Mouse (Mus musculus) brown adipose tissue, adult 24 weeks (tissue): Measurements from ENCODE around the gene Ddc. TPM values are rescaled to one million over a fixed set of nuclear protein-coding genes. Genes with fewer than 3 reads are reported as not detected.

Source experiments
- H3K27ac ChIP-seq: fragments of 200-500 bp; replicated peaks from 2 replicates; pipeline ENCODE4 v1.5.1; 2012; ENCODE audit warnings: low read depth, mild to moderate bottlenecking, low read length
- H3K4me1 ChIP-seq: fragments of 200-500 bp; 2 replicates; pipeline ENCODE4 v1.6.1; 2012; ENCODE audit warnings: low read length, mixed read lengths; ENCODE audit not compliant: control insufficient read depth, insufficient read depth, insufficient read length
- H3K4me3 ChIP-seq: fragments of 200-500 bp; 2 replicates; pipeline ENCODE4 v1.5.1; 2012; ENCODE audit warnings: low read depth, mild to moderate bottlenecking, low read length, moderate library complexity; ENCODE audit not compliant: insufficient read depth
- polyA plus RNA-seq: library from polyadenylated mRNA; stranded (reverse); fragments of >200 nt; gene quantifications from 2 replicates; pipeline ENCODE4 v1.2.4, GENCODE M21; 2012; ENCODE audit not compliant: missing spikeins, insufficient read depth, insufficient read length

Ddc gene
- polyA plus RNA-seq, 1 experiment: not detected

- no peak overlapping the region for H3K4me3 ChIP-seq
- H3K4me1 ChIP-seq: no peaks in the 10 kb centered on the region
- H3K27ac ChIP-seq: no peak overlapping the region
These were observed 32.6 kb upstream of the Ddc start for GRCm38 (mm10) chr11:11930527-11930926.

GRCm38 (mm10) chr11:11929059-11929458, 31.1 kb upstream of the Ddc start:
- Histone ChIP-seq H3K4me1 (no peaks in the 10 kb centered on the region), H3K27ac (no peak overlapping the region), H3K4me3 (no peak overlapping the region)

GRCm38 (mm10) chr11:11928586-11928985, 30.6 kb upstream of the Ddc start:
- H3K27ac ChIP-seq: no peak overlapping the region

GRCm38 (mm10) chr11:11923900-11924299, 26.0 kb upstream of the Ddc start:
- H3K27ac ChIP-seq: no peak overlapping the region
- no peak overlapping the region for H3K4me3 ChIP-seq
- no peaks in the 10 kb centered on the region for H3K4me1 ChIP-seq

More at GRCm38 (mm10) chr11:11928586-11928985, 30.6 kb upstream of the Ddc start:
- Histone ChIP-seq H3K4me3 (no peak overlapping the region), H3K4me1 (no peaks in the 10 kb centered on the region)

- H3K27ac ChIP-seq: no peak overlapping the region
- no peaks in the 10 kb centered on the region for H3K4me1 ChIP-seq
- no peak overlapping the region for H3K4me3 ChIP-seq
These were observed 25.4 kb upstream of the Ddc start for GRCm38 (mm10) chr11:11923345-11923744.

GRCm38 (mm10) chr11:11922106-11922505, 24.2 kb upstream of the Ddc start:
- H3K27ac ChIP-seq: no peak overlapping the region
- no peak overlapping the region for H3K4me3 ChIP-seq
- H3K4me1 ChIP-seq: no peaks in the 10 kb centered on the region

GRCm38 (mm10) chr11:11907703-11908413, 9.9 kb upstream of the Ddc start:
- no peaks in the 10 kb centered on the region for H3K4me1 ChIP-seq
- no peak overlapping the region for H3K4me3 ChIP-seq
- no peak overlapping the region for H3K27ac ChIP-seq

GRCm38 (mm10) chr11:11905518-11905917, 7.6 kb upstream of the Ddc start:
- H3K4me3 ChIP-seq: no peak overlapping the region
- H3K27ac ChIP-seq: no peak overlapping the region
- H3K4me1 ChIP-seq: no peaks in the 10 kb centered on the region

GRCm38 (mm10) chr11:11904995-11905394, 7.1 kb upstream of the Ddc start:
- Histone ChIP-seq H3K27ac (no peak overlapping the region), H3K4me1 (no peaks in the 10 kb centered on the region)

GRCm38 (mm10) chr11:11901509-11901908, 3.6 kb upstream of the Ddc start:
- Histone ChIP-seq H3K27ac (no peak overlapping the region), H3K4me3 (no peak overlapping the region)

More at GRCm38 (mm10) chr11:11904995-11905394, 7.1 kb upstream of the Ddc start:
- H3K4me3 ChIP-seq: no peak overlapping the region

GRCm38 (mm10) chr11:11898496-11898895, 552 bp upstream of the Ddc start:
- Histone ChIP-seq H3K4me1 (no peaks in the 10 kb centered on the region), H3K27ac (no peak overlapping the region), H3K4me3 (no peak overlapping the region)

More at GRCm38 (mm10) chr11:11901509-11901908, 3.6 kb upstream of the Ddc start:
- H3K4me1 ChIP-seq: no peaks in the 10 kb centered on the region

- Histone ChIP-seq H3K4me1 (no peaks in the 10 kb centered on the region), H3K27ac (no peak overlapping the region), H3K4me3 (no peak overlapping the region)
These were observed 2.5 kb downstream of the Ddc start for GRCm38 (mm10) chr11:11895479-11895878.

GRCm38 (mm10) chr11:11893769-11894168, 4.2 kb downstream of the Ddc start:
- H3K4me1 ChIP-seq: no peaks in the 10 kb centered on the region
- H3K4me3 ChIP-seq: no peak overlapping the region
- H3K27ac ChIP-seq: no peak overlapping the region

GRCm38 (mm10) chr11:11892993-11893602, 4.8 kb downstream of the Ddc start:
- H3K27ac ChIP-seq: no peak overlapping the region

GRCm38 (mm10) chr11:11891832-11892231, 6.1 kb downstream of the Ddc start:
- H3K27ac ChIP-seq: no peak overlapping the region
- H3K4me3 ChIP-seq: no peak overlapping the region
- H3K4me1 ChIP-seq: no peaks in the 10 kb centered on the region

More at GRCm38 (mm10) chr11:11892993-11893602, 4.8 kb downstream of the Ddc start:
- Histone ChIP-seq H3K4me1 (no peaks in the 10 kb centered on the region), H3K4me3 (no peak overlapping the region)
